Mouse (Mus musculus) liver, embryonic 11.5 days (tissue): Measurements from ENCODE around the gene Tbxas1. TPM values are rescaled to one million over a fixed set of nuclear protein-coding genes. Genes with fewer than 3 reads are reported as not detected.
A peak's percentile ranks its signal among the peaks of the same experiment; 100 is the strongest.

Experiments used
- ATAC-seq: fragments of 200-750 bp; cut with Nextera tagmentation; replicated peaks from 2 replicates; pipeline ENCODE4 v1.8.0; 2017; ENCODE audit warnings: moderate number of reproducible peaks, mild to moderate bottlenecking, moderate TSS enrichment, moderate library complexity; ENCODE audit not compliant: low FRiP score
- DNase-seq: peaks from one replicate; pipeline ENCODE4 v3.0.0-alpha.2; 2017; ENCODE audit warnings: low spot score
- H3K27ac ChIP-seq: fragments of 300-500 bp; sonication (generic); 2 replicates; pipeline ENCODE4 v1.5.1; 2014; ENCODE audit warnings: mild to moderate bottlenecking, low read depth, low read length, control low read depth
- H3K27me3 ChIP-seq: fragments of 300-500 bp; sonication (generic); replicated peaks from 2 replicates; pipeline ENCODE4 v1.6.1; 2014; ENCODE audit warnings: low read length, mixed read lengths; ENCODE audit not compliant: control insufficient read depth, insufficient read depth
- H3K36me3 ChIP-seq: fragments of 300-500 bp; sonication (generic); 2 replicates; pipeline ENCODE4 v1.6.1; 2014; ENCODE audit warnings: mild to moderate bottlenecking, low read length, moderate library complexity, mixed read lengths; ENCODE audit not compliant: control insufficient read depth, insufficient read depth
- H3K4me1 ChIP-seq: fragments of 300-500 bp; sonication (generic); replicated peaks from 2 replicates; pipeline ENCODE4 v1.6.1; 2014; ENCODE audit warnings: low read length, mixed read lengths; ENCODE audit not compliant: control insufficient read depth, insufficient read depth
- H3K4me2 ChIP-seq: fragments of 300-500 bp; sonication (generic); 2 replicates; pipeline ENCODE4 v1.6.1; 2014; ENCODE audit warnings: mild to moderate bottlenecking, control low read depth, moderate library complexity
- H3K4me3 ChIP-seq: fragments of 300-500 bp; sonication (generic); 2 replicates; pipeline ENCODE4 v1.5.1; 2014; ENCODE audit warnings: low read depth, low read length, control low read depth
- H3K9ac ChIP-seq: fragments of 300-500 bp; sonication (generic); 2 replicates; pipeline ENCODE4 v1.6.1; 2014; ENCODE audit warnings: low read depth, low read length, control low read depth
- H3K9me3 ChIP-seq: fragments of 300-500 bp; sonication (generic); 2 replicates; pipeline ENCODE4 v1.6.1; 2016; ENCODE audit warnings: low read length, inconsistent platforms, mixed read lengths; ENCODE audit not compliant: control insufficient read depth
- WGBS: fragments of 180-500 bp; shearing (Covaris S2); extraction: QIAGEN DNeasy Blood & Tissue Kit; methylation state at CpG from one replicate; pipeline ENCODE4 v1.1.7; 2014; 5-methylcytosine and 5-hydroxymethylcytosine counted together
- polyA plus RNA-seq: library from polyadenylated mRNA; unstranded; fragments of >200 nt; fragmentation: Nextera tagmentation; extraction: Ambion mirVana; gene quantifications from 2 replicates; pipeline ENCODE4 v1.2.1, GENCODE M21; 2014

The Tbxas1 gene
- polyA plus RNA-seq, 1 experiment from 2014 or later = 12.0 TPM

- H3K27me3 ChIP-seq = peaks cover 42% of the 10 kb centered on the region
- DNase-seq (no peak), ATAC-seq (no peak)
- no peaks in the 10 kb centered on the region for H3K4me1 ChIP-seq
- peak overlapping the region; percentile 72 for H3K4me2 ChIP-seq
- H3K9me3 ChIP-seq = peaks cover 3% of the 10 kb centered on the region; the same call in 1 of the 2 replicates
- H3K4me3 ChIP-seq = peak overlapping the region; percentile 75
- peak overlapping the region; percentile 64 for H3K9ac ChIP-seq
- H3K27ac ChIP-seq = no peak overlapping the region
- WGBS = 12% methylated on average over 49 of the region's 49 CpGs
- no peaks in the 10 kb centered on the region for H3K36me3 ChIP-seq
These were observed 243.3 kb downstream of the Tbxas1 start for GRCm38 (mm10) chr6:39118456-39118881.

GRCm38 (mm10) chr6:39120685-39121084 is 245.5 kb downstream of the Tbxas1 start:
- no peak for ATAC-seq
- peaks cover 3% of the 10 kb centered on the region; the same call in 1 of the 2 replicates for H3K9me3 ChIP-seq
- no peak overlapping the region for H3K9ac ChIP-seq
- no peak overlapping the region for H3K4me2 ChIP-seq
- H3K4me3 ChIP-seq = no peak overlapping the region
- H3K27ac ChIP-seq = no peak overlapping the region
- no peaks in the 10 kb centered on the region for H3K4me1 ChIP-seq
- 47% methylated on average over 3 of the region's 3 CpGs for WGBS
- peaks cover 37% of the 10 kb centered on the region for H3K27me3 ChIP-seq
- no peak for DNase-seq
- H3K36me3 ChIP-seq = no peaks in the 10 kb centered on the region

- Histone ChIP-seq H3K4me3 (no peak overlapping the region), H3K9me3 (no peaks in the 10 kb centered on the region; the same call in 1 of the 2 replicates), H3K4me2 (no peak overlapping the region), H3K4me1 (no peaks in the 10 kb centered on the region), H3K27me3 (no peaks in the 10 kb centered on the region; the same call in 1 of the 2 replicates), H3K36me3 (no peaks in the 10 kb centered on the region), H3K27ac (no peak overlapping the region), H3K9ac (no peak overlapping the region)
- no peak for DNase-seq
- no peak for ATAC-seq
These were observed 249.5 kb downstream of the Tbxas1 start for GRCm38 (mm10) chr6:39124719-39125118.

- Histone ChIP-seq H3K4me2 (no peak overlapping the region), H3K27me3 (no peaks in the 10 kb centered on the region), H3K9me3 (no peaks in the 10 kb centered on the region; the same call in 1 of the 2 replicates), H3K4me3 (no peak overlapping the region), H3K36me3 (no peaks in the 10 kb centered on the region), H3K4me1 (no peaks in the 10 kb centered on the region), H3K27ac (no peak overlapping the region), H3K9ac (no peak overlapping the region)
- ATAC-seq (no peak), DNase-seq (no peak)
- WGBS = 45% methylated on average over 4 of the region's 4 CpGs
These were observed 256.3 kb downstream of the Tbxas1 start for GRCm38 (mm10) chr6:39131480-39131879.

- Histone ChIP-seq H3K36me3 (no peaks in the 10 kb centered on the region), H3K9me3 (no peaks in the 10 kb centered on the region; the same call in 1 of the 2 replicates), H3K9ac (no peak overlapping the region), H3K4me1 (no peaks in the 10 kb centered on the region), H3K4me2 (no peak overlapping the region), H3K27ac (no peak overlapping the region), H3K4me3 (no peak overlapping the region), H3K27me3 (no peaks in the 10 kb centered on the region)
- DNase-seq (no peak), ATAC-seq (no peak)
- 67% methylated on average over 5 of the region's 5 CpGs for whole genome bisulfite sequencing
These were observed 257.4 kb downstream of the Tbxas1 start for GRCm38 (mm10) chr6:39132556-39132955.

Other genes with a start within 250 kb of the Tbxas1 start
- gene Klrg2, start 238.2 kb upstream of the Tbxas1 start, polyA plus RNA-seq = 0.05 and 0.12 TPM in 2 replicates
- gene Clec2l, start 212.3 kb upstream of the Tbxas1 start, polyA plus RNA-seq = 0.29 and 0.43 TPM in 2 replicates
- gene Hipk2, start 761 bp downstream of the Tbxas1 start, polyA plus RNA-seq = 21.4 and 27.4 TPM in 2 replicates
- 3.4 and 3.8 TPM in 2 replicates for gene Parp12, start 242.9 kb downstream of the Tbxas1 start, polyA plus RNA-seq